Mouse (Mus musculus) hindbrain, embryonic 13.5 days (tissue): Measurements from ENCODE around the gene Capza1. TPM values are rescaled to one million over a fixed set of nuclear protein-coding genes. Genes with fewer than 3 reads are reported as not detected.
A peak's percentile ranks its signal among the peaks of the same experiment; 100 is the strongest.
"Not testable (repeated sequence)": the region's sequence is repeated elsewhere in the genome, so short reads cannot be mapped to it uniquely, and the experiment has no call there.

ENCODE experiments used
- ATAC-seq: fragments of 200-750 bp; cut with Nextera tagmentation; 2 replicates; pipeline ENCODE4 v1.8.0; 2017; ENCODE audit warnings: moderate TSS enrichment; ENCODE audit not compliant: low FRiP score
- H3K27ac ChIP-seq: fragments of 300-500 bp; sonication (generic); 2 replicates; pipeline ENCODE4 v1.5.1; 2015; ENCODE audit warnings: inconsistent platforms, mild to moderate bottlenecking, moderate library complexity
- H3K27me3 ChIP-seq: fragments of 300-500 bp; sonication (generic); 2 replicates; pipeline ENCODE4 v1.6.1; 2015; ENCODE audit warnings: mild to moderate bottlenecking, inconsistent platforms
- H3K36me3 ChIP-seq: fragments of 300-500 bp; sonication (generic); 2 replicates; pipeline ENCODE4 v1.6.1; 2015; ENCODE audit warnings: mild to moderate bottlenecking, inconsistent platforms
- H3K4me1 ChIP-seq: fragments of 300-500 bp; sonication (generic); replicated peaks from 2 replicates; pipeline ENCODE4 v1.6.1; 2015; ENCODE audit warnings: inconsistent platforms
- H3K4me2 ChIP-seq: fragments of 300-500 bp; sonication (generic); 2 replicates; pipeline ENCODE4 v1.6.1; 2015; ENCODE audit warnings: inconsistent platforms, mild to moderate bottlenecking, moderate library complexity
- H3K4me3 ChIP-seq: fragments of 300-500 bp; sonication (generic); 2 replicates; pipeline ENCODE4 v1.5.1; 2015; ENCODE audit warnings: mild to moderate bottlenecking, inconsistent platforms
- H3K9ac ChIP-seq: fragments of 300-500 bp; sonication (generic); 2 replicates; pipeline ENCODE4 v1.6.1; 2015; ENCODE audit warnings: mild to moderate bottlenecking, inconsistent platforms
- H3K9me3 ChIP-seq: fragments of 300-500 bp; sonication (generic); 2 replicates; pipeline ENCODE4 v1.6.1; 2016; ENCODE audit warnings: inconsistent platforms
- WGBS: fragments of 180-500 bp; shearing (Covaris S2); methylation state at CpG from one replicate; pipeline ENCODE4 v1.1.7; 2015; 5-methylcytosine and 5-hydroxymethylcytosine counted together
- polyA plus RNA-seq: library from polyadenylated mRNA; unstranded; fragments of >200 nt; fragmentation: Nextera tagmentation; extraction: Ambion mirVana; gene quantifications from 2 replicates; pipeline ENCODE4 v1.2.1, GENCODE M21; 2015

Gene Capza1
- polyA plus RNA-seq = 180 and 182 TPM in 2 replicates

DNA sequence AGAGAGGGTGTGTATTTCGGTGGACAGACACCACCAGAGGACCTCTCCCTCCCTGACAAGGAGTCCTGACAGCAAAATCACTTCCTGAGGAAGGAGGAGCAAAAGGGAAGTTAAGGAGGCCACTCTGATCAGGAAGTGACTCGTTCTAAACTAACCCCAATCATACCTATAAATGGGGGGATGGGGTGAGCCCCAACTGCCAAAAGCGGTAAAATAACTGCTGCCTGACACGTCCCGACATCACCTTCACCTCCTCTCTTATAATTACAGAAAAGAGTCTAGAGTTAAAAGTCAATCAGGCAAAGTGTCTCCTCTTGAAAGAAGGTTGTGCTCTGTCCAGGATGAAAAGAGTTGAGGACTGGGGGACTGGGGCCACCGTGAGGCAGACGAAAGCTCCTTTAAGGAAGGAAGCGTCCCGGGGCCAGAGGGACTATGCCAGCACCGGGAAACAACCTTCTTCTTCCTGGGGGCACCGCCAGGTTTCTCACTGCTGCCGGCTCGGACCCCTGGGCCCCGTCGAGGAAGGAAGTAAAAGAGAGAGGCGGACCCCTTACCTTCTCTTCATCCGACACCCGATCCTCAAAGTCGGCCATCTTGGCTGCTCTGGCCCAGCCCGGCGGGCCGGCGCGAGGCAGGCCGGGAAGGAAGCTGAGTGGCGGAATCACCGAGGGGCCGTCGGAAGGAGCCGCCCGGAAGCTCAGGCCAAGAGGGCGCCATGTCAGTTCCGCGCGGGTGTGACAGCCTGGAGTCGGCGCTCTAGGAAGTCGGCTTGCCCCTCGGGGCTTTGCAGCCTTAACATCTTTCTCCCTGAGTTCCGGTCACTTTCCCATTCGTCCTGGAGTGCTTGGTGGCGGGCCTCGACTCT is at the start of gene Capza1, which contains the start of gene St7l:
Capza1 (minus strand) TSS at position 720 of the 865 bp plus-strand sequence.
St7l (plus strand) TSS at position 220 of the 865 bp plus-strand sequence.
- Histone ChIP-seq H3K9ac (peak within 1 kb of the TSS; percentile 95), H3K4me3 (peak within 1 kb of the TSS; percentile 93), H3K4me2 (peak within 1 kb of the TSS; percentile 77), H3K27ac (peak within 1 kb of the TSS; percentile 98), H3K4me1 (peaks cover 45% of the 10 kb centered on the region), H3K27me3 (no peaks in the 10 kb centered on the region), H3K9me3 (no peaks in the 10 kb centered on the region), H3K36me3 (peaks cover 4% of the 10 kb centered on the region; the same call in 1 of the 2 replicates)
- peak; percentile 97 for ATAC-seq
- under 1% methylated on average over 43 of the region's 43 CpGs for WGBS

DNA sequence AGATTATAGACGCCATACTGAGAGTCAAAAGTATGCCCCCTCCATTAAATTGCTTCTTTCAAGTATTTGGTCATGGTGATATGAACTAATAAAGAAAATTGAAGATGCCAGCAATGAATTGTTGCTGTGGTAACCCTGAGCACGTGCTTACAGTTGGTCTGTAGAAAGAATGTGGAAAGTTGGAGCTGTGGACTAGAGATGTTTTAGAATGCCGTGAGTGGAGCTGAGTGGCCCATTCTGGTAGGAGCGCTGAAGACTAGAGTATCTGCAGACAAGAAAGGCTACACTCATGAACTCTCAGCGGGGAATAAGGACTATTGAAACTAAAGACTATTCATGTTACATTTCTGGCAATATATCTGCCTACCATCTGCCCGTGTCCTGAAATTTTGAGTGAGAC is 44.9 kb upstream of the Capza1 start:
- H3K36me3 ChIP-seq = peaks cover 32% of the 10 kb centered on the region
- ATAC-seq = no peak
- WGBS = 88% methylated on average over 6 of the region's 6 CpGs

DNA sequence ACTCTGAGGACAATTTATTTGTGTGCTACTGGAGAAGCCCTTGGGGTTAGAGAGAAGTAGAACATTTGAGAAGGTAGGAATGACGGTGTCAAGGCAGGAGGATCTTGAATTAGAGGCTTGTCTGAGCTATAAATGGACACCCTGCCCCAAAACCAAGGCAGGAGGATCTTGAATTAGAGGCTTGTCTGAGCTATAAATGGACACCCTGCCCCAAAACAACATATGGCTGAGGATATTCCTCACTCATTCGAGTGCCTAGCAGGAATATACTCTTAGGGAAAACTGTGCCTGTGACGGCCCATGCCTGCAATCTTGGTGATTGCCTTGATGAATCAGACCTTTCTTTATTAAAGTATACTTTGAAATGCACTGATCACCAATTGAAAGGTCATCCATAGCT is 41.7 kb upstream of the Capza1 start:
- no peaks in the 10 kb centered on the region for H3K27me3 ChIP-seq
- ATAC-seq = no peak
- H3K36me3 ChIP-seq = peaks cover 35% of the 10 kb centered on the region
- H3K9me3 ChIP-seq = no peaks in the 10 kb centered on the region
- H3K4me3 ChIP-seq = no peak overlapping the region
- H3K4me2 ChIP-seq = no peak overlapping the region
- H3K27ac ChIP-seq = no peak overlapping the region
- 86% methylated on average over 3 of the region's 3 CpGs for WGBS
- no peaks in the 10 kb centered on the region for H3K4me1 ChIP-seq
- no peak overlapping the region for H3K9ac ChIP-seq

More for the DNA sequence above, 44.9 kb upstream of the Capza1 start:
- H3K27me3 ChIP-seq = no peaks in the 10 kb centered on the region
- H3K4me1 ChIP-seq = no peaks in the 10 kb centered on the region
- no peaks in the 10 kb centered on the region for H3K9me3 ChIP-seq
- no peak overlapping the region for H3K9ac ChIP-seq
- no peak overlapping the region for H3K27ac ChIP-seq
- H3K4me3 ChIP-seq = no peak overlapping the region
- no peak overlapping the region for H3K4me2 ChIP-seq

DNA sequence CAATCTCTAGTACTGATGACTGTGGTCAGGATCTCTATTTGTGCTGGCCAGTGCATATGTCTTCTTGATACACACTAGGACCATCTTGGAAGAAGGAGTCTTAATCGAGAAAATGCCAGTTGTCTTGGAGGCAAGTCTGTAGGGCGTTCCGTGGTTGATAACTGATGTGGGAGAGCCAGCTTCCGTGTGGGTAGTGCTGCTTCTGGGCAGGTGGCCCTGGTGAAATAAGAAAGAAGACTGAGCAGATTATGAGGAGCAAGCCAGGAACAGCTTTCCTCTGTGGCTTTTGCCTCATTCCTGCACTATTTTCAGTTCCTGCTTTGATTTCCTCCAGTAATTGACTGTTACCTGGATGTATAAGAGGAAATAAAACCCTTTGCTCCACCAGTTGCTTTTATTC is 41.1 kb upstream of the Capza1 start:
- no peak for ATAC-seq

DNA sequence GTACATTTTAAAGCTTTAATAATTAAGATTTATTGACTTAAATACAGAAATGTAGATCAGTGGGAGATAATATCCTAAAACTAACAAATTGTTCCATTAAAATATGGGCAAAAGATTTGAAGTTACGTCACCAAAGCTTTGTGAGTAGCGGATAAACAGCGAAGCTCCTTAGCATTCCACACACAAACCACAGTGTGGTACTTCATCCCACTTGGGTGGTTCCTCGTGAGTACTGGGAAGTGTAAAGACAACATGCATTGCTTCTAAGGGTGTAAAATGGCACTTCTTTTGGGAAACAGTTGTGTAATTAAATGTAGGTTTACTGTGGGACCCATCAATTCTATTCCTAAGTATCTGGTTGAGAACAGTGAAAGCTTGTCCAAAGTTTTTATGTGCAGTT is 36.8 kb upstream of the Capza1 start:
- H3K36me3 ChIP-seq = peaks cover 34% of the 10 kb centered on the region
- WGBS = 93% methylated on average over 4 of the region's 4 CpGs
- H3K4me1 ChIP-seq = no peaks in the 10 kb centered on the region
- no peak overlapping the region for H3K27ac ChIP-seq
- no peak overlapping the region for H3K4me3 ChIP-seq
- no peak overlapping the region for H3K9ac ChIP-seq
- ATAC-seq = no peak
- no peaks in the 10 kb centered on the region for H3K27me3 ChIP-seq
- H3K4me2 ChIP-seq = no peak overlapping the region
- no peaks in the 10 kb centered on the region for H3K9me3 ChIP-seq

More for the DNA sequence above, 41.1 kb upstream of the Capza1 start:
- H3K4me3 ChIP-seq = no peak overlapping the region
- no peaks in the 10 kb centered on the region for H3K27me3 ChIP-seq
- peaks cover 31% of the 10 kb centered on the region for H3K36me3 ChIP-seq
- H3K4me1 ChIP-seq = no peaks in the 10 kb centered on the region
- no peaks in the 10 kb centered on the region for H3K9me3 ChIP-seq
- 95% methylated on average over 4 of the region's 4 CpGs for WGBS
- H3K4me2 ChIP-seq = no peak overlapping the region
- H3K9ac ChIP-seq = no peak overlapping the region
- no peak overlapping the region for H3K27ac ChIP-seq

DNA sequence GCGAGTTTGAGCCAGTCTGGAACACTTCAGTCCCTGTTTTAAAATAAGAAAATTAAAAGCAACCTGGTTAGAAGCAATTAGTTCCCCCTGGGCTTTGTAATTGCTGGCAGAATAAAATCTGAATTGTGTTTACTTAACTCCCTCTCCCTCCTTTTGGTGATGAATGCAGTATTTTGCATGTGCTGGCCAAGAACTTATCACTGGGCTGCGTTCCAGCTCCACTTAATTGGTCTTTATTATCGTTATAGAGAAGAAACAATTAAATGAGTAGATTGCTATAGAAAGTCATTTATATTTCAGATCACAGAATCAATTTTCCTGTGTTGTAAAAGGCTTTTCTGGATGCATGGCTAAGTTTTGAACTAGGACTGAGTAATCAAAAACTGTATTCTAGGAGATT is 31.8 kb upstream of the Capza1 start:
- H3K27ac ChIP-seq = no peak overlapping the region
- no peaks in the 10 kb centered on the region for H3K27me3 ChIP-seq
- WGBS = 81% methylated on average over 3 of the region's 3 CpGs
- H3K4me1 ChIP-seq = no peaks in the 10 kb centered on the region
- H3K9me3 ChIP-seq = no peaks in the 10 kb centered on the region
- peaks cover 47% of the 10 kb centered on the region for H3K36me3 ChIP-seq
- no peak overlapping the region for H3K4me2 ChIP-seq
- H3K4me3 ChIP-seq = no peak overlapping the region
- no peak for ATAC-seq
- no peak overlapping the region for H3K9ac ChIP-seq

DNA sequence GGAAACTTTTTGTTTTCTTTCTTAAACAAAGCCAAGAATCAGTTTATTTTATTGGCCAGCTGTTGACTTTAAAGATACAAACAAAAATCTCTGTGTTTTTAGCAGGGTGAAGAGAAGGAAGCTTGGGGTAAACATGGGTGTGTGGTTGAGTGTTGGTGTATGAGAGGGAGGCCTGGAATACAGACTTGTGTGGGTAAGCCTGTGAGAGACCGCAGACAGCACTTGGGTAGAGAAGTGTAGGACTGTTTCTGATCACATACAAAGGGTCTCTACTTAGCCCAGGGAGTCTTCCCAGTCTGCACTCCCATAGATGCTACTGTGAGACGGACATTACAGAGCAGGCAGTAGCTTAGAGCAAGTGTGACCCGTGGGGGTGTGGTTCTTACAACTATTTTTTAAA is 24.3 kb upstream of the Capza1 start:
- no peak overlapping the region for H3K27ac ChIP-seq
- WGBS = 94% methylated on average over 3 of the region's 3 CpGs
- H3K4me2 ChIP-seq = no peak overlapping the region
- H3K9ac ChIP-seq = no peak overlapping the region
- H3K4me1 ChIP-seq = no peaks in the 10 kb centered on the region
- no peaks in the 10 kb centered on the region for H3K9me3 ChIP-seq
- H3K27me3 ChIP-seq = no peaks in the 10 kb centered on the region
- no peak overlapping the region for H3K4me3 ChIP-seq
- peaks cover 57% of the 10 kb centered on the region for H3K36me3 ChIP-seq
- no peak for ATAC-seq

DNA sequence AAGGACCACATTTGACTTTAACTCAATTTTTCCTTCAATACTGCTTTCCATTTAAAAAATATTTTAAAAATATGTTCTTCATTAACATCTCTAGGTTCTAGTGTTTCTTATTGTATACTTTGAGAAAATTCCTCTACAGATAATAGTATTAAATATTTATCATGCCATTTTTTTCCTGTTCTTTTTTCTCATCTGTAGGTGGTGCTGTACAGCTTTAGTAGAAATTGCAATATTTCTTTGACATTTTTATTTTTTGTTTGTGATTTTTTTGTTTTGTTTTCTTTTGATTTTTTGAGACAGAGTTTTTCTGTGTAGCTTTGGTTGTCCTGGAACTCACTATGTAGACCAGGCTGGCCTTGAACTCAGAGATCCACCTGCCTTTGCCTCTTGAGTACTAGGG is 5.3 kb upstream of the Capza1 start:
- no peak for ATAC-seq
- H3K36me3 ChIP-seq = peaks cover 45% of the 10 kb centered on the region

DNA sequence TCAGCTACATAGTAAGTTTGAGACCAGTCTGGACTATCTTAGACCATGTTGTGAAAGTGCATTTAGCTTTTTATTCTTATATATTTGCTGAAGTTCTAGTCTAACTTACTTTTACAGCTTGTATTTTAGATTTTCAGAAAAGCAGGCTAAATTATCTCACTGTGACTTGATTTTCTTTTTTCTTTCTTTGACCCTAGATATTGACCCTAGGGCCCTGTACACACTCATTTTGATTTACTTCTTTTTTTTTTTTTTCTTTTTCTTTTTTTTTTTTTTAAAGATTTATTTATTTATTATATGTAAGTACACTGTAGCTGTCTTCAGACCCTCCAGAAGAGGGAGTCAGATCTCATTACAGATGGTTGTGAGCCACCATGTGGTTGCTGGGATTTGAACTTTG is 2.4 kb upstream of the Capza1 start:
- H3K4me3 ChIP-seq = 0 out of 2 replicates have a peak overlapping the region, but pooled peaks have one; percentile 93
- not testable (repeated sequence) for H3K27me3 ChIP-seq, ATAC-seq, H3K27ac ChIP-seq, H3K9me3 ChIP-seq, H3K9ac ChIP-seq
- peaks cover 30% of the 10 kb centered on the region for H3K4me1 ChIP-seq
- peaks cover 19% of the 10 kb centered on the region for H3K36me3 ChIP-seq
- peak overlapping the region; percentile 77 for H3K4me2 ChIP-seq

More for the DNA sequence above, 5.3 kb upstream of the Capza1 start:
- Histone ChIP-seq H3K9ac (no peak overlapping the region), H3K9me3 (no peaks in the 10 kb centered on the region), H3K4me3 (no peak overlapping the region), H3K4me2 (no peak overlapping the region), H3K27ac (no peak overlapping the region), H3K27me3 (no peaks in the 10 kb centered on the region), H3K4me1 (peaks cover 10% of the 10 kb centered on the region)

DNA sequence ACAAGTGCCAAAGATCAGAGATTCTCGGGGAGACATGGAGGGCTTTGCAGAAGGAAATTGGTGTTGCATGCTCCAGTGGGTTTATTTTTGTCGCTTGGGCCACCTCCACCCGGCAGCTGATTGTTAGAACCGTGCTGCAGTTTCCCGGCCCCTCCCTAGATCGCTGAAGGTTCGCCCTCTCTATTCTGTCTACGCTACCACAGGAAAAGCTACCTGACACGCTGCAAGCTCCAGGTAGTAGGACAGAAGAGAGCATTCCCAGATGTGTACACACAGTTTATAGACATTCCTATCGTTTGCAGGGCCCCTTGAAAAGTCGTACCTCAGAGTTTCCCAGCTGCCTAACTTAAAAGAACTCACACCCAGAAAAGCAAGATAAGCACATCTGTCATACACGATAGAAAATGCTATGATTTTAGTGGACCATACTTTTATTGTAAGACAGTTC is 1.1 kb upstream of the Capza1 start:
- WGBS = 2% methylated on average over 12 of the region's 12 CpGs

DNA sequence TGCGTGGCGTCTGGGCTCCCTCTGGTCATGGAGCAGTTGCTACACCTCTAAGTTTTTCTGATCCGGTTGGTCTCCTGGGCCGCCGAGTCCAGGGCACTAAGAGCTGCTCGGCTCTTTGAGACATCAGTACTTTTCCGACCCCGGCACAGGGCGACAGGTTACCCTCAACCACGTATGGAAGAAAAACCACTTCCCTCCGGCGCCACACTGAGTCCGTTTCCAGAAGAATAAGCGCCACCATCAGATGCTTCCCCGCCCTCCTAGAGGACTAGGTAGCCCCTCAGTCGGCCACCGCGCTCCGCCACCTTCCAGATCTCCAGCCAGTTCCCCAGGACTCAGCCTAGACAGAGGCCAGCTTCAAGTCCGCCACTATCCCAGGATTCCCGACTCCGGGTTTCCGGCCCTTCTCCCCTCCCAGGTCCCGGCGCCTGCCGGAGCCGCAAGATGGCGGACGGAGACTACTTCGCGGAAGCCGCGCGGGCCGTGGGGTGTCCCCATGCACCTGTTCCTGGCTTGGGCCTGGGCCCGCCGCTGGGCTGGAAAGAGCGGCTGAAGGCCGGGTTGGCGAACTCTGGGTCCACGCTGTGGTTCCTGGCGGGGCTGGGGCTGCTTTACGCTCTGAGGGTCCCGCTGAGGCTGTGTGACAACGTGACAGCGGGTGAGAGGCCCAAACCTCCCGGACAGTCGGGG is 491 bp upstream of the Capza1 start:
- no peaks in the 10 kb centered on the region for H3K9me3 ChIP-seq
- H3K27me3 ChIP-seq = no peaks in the 10 kb centered on the region
- peak overlapping the region; percentile 93 for H3K4me3 ChIP-seq
- H3K27ac ChIP-seq = peak overlapping the region; percentile 98
- ATAC-seq = peak; percentile 95
- peak overlapping the region; percentile 77 for H3K4me2 ChIP-seq
- H3K36me3 ChIP-seq = peaks cover 5% of the 10 kb centered on the region; the same call in 1 of the 2 replicates
- peak overlapping the region; percentile 95 for H3K9ac ChIP-seq
- peaks cover 41% of the 10 kb centered on the region for H3K4me1 ChIP-seq
- WGBS = under 1% methylated on average over 48 of the region's 48 CpGs

More for the DNA sequence above, 1.1 kb upstream of the Capza1 start:
- Histone ChIP-seq H3K9me3 (no peaks in the 10 kb centered on the region), H3K4me1 (peaks cover 40% of the 10 kb centered on the region), H3K9ac (peak overlapping the region; percentile 95), H3K4me2 (peak overlapping the region; percentile 77), H3K27me3 (no peaks in the 10 kb centered on the region), H3K4me3 (peak overlapping the region; percentile 93), H3K36me3 (peaks cover 6% of the 10 kb centered on the region), H3K27ac (peak overlapping the region; percentile 98)
- peak; percentile 21; the same call in 1 of the 2 replicates for ATAC-seq

DNA sequence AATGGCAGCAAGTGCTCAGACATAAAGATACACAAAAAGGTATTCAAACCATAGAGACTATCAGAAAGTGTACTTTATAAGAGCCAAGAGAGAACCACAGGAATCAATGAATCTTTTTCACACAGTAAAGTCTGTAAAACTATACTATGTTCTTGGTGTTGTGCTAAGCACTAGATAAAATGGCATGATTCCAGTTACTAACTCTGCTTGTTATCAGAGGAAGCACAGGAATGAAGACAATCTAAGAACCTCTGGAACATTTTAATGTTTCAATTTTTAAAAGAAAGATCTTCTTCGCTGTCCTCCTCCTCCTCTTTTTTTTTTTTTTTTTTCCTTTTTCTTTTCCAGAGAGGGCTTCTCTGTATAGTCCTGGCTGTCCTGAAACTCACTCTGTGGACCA is 5.7 kb downstream of the Capza1 start:
- no peak for ATAC-seq

More for the DNA sequence above, 5.7 kb downstream of the Capza1 start:
- Histone ChIP-seq H3K36me3 (peaks cover 14% of the 10 kb centered on the region), H3K4me3 (no peak overlapping the region), H3K27me3 (no peaks in the 10 kb centered on the region), H3K9me3 (no peaks in the 10 kb centered on the region), H3K9ac (no peak overlapping the region), H3K4me2 (no peak overlapping the region), H3K27ac (no peak overlapping the region), H3K4me1 (peaks cover 34% of the 10 kb centered on the region)
- 95% methylated on average over 1 of the region's 1 CpGs for WGBS
